Mouse (Mus musculus): Measurements from ENCODE around the gene Mnd1.

The Mnd1 gene

GRCm38 (mm10) chr3:84157559-84158350 is 2.2 kb upstream of the Mnd1 start:
- no peak for DNase-seq (ENCODE audit: low read depth, low spot score)

GRCm38 (mm10) chr3:84157011-84157410 is 1.4 kb upstream of the Mnd1 start:
- DNase-seq (ENCODE audit: low read depth, low spot score): no peak

GRCm38 (mm10) chr3:84156105-84156504 is 519 bp upstream of the Mnd1 start:
- no peak for DNase-seq (ENCODE audit: low read depth, low spot score)

- DNase-seq (ENCODE audit: low read depth, low spot score): no peak
These were observed 440 bp downstream of the Mnd1 start for GRCm38 (mm10) chr3:84155146-84155545.

GRCm38 (mm10) chr3:84154721-84155141 is 855 bp downstream of the Mnd1 start:
- no peak for DNase-seq (ENCODE audit: low read depth, low spot score)

- DNase-seq (ENCODE audit: low read depth, low spot score): no peak
These were observed 5.8 kb downstream of the Mnd1 start for GRCm38 (mm10) chr3:84149831-84150230.

GRCm38 (mm10) chr3:84140947-84141346 is 14.6 kb downstream of the Mnd1 start:
- DNase-seq (ENCODE audit: low read depth, low spot score): no peak

- no peak for DNase-seq (ENCODE audit: low read depth, low spot score)
These were observed 19.1 kb downstream of the Mnd1 start for GRCm38 (mm10) chr3:84136509-84136908.

GRCm38 (mm10) chr3:84135933-84136332 is 19.7 kb downstream of the Mnd1 start:
- DNase-seq (ENCODE audit: low read depth, low spot score): no peak

- no peak for DNase-seq (ENCODE audit: low read depth, low spot score)
These were observed 20.2 kb downstream of the Mnd1 start for GRCm38 (mm10) chr3:84135387-84135786.

- no peak for DNase-seq (ENCODE audit: low read depth, low spot score)
These were observed 24.2 kb downstream of the Mnd1 start for GRCm38 (mm10) chr3:84131369-84131768.

GRCm38 (mm10) chr3:84130776-84131175 is 24.8 kb downstream of the Mnd1 start:
- no peak for DNase-seq (ENCODE audit: low read depth, low spot score)

- no peak for DNase-seq (ENCODE audit: low read depth, low spot score)
These were observed 26.4 kb downstream of the Mnd1 start for GRCm38 (mm10) chr3:84128871-84129870.

- DNase-seq (ENCODE audit: low read depth, low spot score): no peak
These were observed 28.2 kb downstream of the Mnd1 start for GRCm38 (mm10) chr3:84127431-84127830.

- no peak for DNase-seq (ENCODE audit: low read depth, low spot score)
These were observed 28.9 kb downstream of the Mnd1 start for GRCm38 (mm10) chr3:84126721-84127120.

- no peak for DNase-seq (ENCODE audit: low read depth, low spot score)
These were observed 29.8 kb downstream of the Mnd1 start for GRCm38 (mm10) chr3:84125704-84126289.

- DNase-seq (ENCODE audit: low read depth, low spot score): no peak
These were observed 32.1 kb downstream of the Mnd1 start for GRCm38 (mm10) chr3:84123461-84123860.

- DNase-seq (ENCODE audit: low read depth, low spot score): no peak
These were observed 36.9 kb downstream of the Mnd1 start for GRCm38 (mm10) chr3:84118718-84119117.

- DNase-seq (ENCODE audit: low read depth, low spot score): no peak
These were observed 37.4 kb downstream of the Mnd1 start for GRCm38 (mm10) chr3:84118178-84118577.

GRCm38 (mm10) chr3:84108614-84109013 is 47.0 kb downstream of the Mnd1 start:
- no peak for DNase-seq (ENCODE audit: low read depth, low spot score)

- DNase-seq (ENCODE audit: low read depth, low spot score): no peak
These were observed 49.5 kb downstream of the Mnd1 start for GRCm38 (mm10) chr3:84106106-84106505.

- DNase-seq (ENCODE audit: low read depth, low spot score): no peak
These were observed 52.0 kb downstream of the Mnd1 start for GRCm38 (mm10) chr3:84103536-84103935.

Measured in retina, adult 2 months (tissue).